Mouse (Mus musculus): ENCODE data around the gene Gnb2.

Gnb2 gene

DNA sequence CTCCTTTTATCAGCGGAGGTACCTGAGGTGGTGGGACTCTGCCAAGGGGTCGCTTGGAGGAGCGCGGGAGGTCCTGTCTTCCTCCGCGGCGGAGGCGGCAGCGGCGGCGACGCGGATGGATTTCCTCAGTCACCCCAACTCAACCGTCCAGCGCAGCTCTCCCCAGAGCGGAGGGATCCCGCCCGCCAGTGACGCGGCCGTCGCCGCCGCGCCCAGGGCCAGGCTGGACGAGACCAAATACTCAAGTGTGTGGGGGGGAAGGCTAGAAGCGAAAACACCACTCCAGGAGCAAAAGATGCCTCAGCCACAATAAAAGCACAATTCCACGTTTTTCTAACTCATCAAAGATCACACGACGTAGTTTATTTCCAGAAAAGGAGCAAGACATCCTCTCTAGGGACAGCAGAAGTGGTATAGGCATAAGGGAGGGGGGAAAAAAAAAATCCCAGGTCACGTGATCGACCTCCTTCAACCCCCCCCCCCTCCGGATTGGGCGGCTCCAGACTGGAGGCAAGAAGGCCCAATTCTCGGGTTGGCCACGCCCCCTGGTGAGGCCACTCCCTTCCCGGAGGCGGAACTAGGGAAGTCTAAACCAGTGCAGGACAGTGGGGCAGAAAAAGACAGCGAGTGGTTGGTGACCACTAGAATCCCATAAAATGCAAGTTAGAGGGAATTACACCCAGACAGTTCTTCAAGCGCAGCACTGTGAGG is at the start of gene Gnb2, which contains the start of gene Epo:
Gnb2 (minus strand) TSS at position 394 of the 711 bp plus-strand sequence.
Epo (minus strand) TSS at position 126 of the 711 bp plus-strand sequence.
- peak; percentile 96 to 97 for DNase-seq (ENCODE audit: low spot score in 2 of 2)

DNA sequence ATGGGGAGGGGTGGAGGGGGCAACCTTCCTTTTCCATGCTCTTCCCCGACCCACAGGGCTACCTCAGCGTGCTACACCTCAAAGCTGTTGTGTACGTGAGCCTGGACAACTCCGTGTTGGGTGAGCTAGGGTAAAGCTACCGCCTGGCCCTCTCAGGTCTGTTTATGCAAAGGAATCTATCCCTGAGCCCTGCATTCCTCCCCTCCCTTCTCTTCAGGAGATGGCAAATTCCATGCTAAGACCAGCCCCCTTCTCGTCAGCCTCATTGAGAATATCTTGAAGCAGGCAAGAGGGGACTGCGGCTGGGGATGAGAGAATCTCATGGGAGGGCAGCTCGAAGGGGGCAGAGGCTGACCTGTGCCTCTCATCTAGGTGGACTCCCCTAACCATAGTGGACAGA is 49.4 kb upstream of the Gnb2 start:
- DNase-seq (ENCODE audit: low spot score in 2 of 2) = no peak

DNA sequence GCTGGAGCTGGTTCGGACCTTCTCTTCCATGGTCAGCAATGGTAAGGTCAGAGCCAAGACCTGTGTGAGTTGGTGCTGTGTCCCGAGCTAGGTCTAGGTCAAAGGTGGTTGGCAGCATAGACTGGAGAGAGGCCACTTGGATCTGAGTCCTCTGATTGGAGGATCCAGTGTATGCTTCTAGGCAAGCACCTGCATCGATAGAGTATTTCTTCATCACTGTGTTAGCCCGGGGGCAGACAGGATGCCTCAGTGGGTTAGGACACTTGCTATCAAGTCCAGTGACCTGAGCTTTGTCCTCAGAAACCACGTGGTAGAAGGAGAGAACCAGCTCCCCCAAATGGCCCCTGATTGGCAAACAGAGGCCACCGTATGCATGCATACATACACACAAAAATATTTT is 46.9 kb upstream of the Gnb2 start:
- DNase-seq (ENCODE audit: low spot score in 2 of 2) = no peak

DNA sequence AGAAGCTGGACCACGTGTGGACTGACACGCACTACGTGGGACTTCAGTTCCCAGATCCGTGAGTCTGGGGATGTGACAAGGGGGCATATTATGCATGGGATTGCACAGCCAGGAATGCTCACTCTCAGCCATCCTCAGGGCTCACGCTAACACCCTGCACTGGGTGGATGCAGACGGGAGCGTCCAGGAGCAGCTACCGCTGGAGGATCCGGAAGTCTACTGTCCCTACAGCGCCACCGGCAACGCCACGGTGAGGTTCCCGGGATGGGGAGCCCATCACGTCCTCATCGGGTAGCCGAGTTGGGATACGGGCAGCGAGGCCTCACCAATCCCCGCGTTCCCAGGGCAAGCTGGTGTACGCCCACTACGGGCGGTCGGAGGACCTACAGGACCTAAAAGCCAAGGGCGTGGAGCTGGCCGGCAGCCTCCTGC is 41.2 kb upstream of the Gnb2 start:
- DNase-seq (ENCODE audit: low spot score in 2 of 2) = no peak

DNA sequence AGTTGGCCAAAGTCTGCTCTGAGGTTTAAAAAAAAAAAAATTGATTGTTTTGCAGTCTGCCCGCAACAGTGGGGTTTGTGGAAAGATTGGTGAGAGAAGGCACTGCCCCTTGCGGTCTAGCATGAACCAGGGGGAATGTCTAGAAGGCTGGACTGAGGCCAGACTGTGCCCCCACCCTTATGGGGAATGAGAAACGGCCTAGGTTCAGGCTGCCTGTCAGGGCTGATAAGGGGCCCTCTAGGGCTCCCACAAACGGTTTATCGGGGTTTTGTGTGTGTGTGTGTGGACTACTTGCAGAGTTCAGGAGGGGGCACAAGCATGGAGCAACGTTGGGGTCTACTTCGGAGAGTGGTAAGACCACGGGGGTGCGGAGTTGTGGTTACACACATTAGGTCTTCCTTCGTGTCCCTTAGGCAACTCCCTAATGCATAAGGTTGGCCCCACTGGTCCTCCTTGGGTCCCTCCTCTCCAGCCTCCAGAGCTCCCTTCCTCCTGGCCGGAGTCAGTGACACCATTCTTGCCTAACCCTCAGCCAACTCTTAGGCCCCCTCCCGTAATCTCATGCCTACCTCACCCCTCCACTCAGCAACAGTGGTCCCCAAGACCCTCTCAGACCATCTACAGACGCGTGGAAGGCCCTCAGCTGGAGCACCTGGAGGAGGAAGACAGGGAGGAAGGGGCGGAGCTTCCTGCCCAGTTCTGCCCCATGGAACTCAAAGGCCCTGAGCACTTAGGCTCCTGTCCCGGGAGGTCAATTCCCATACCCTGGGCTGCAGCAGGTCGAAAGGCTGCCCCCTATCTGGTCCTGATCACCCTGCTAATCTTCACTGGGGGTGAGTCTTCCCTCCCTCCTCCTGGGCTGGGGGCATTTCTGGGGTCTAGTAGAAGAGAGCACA is 37.6 kb upstream of the Gnb2 start:
- DNase-seq (ENCODE audit: low spot score in 2 of 2) = peak; percentile 43 to 45

DNA sequence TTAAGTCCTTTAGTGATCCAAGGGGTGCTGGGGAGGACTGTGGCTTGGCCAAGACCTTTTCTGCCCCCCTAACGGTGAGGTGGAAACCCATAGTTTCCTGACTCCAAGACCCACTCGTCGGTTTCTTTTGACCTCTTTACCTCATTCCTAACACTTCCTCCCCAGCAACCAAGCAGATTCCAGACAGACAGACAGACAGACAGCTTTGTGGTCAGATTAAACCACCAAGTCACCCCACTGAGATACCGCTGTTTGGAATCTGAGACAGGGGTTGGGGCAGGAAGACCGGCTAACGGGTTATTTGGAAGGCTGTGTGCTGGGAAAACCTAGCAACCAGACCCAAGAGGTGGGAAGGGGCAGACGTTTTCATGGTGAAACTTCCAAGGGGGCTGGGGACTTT is 36.9 kb upstream of the Gnb2 start:
- DNase-seq (ENCODE audit: low spot score in 2 of 2) = no peak

DNA sequence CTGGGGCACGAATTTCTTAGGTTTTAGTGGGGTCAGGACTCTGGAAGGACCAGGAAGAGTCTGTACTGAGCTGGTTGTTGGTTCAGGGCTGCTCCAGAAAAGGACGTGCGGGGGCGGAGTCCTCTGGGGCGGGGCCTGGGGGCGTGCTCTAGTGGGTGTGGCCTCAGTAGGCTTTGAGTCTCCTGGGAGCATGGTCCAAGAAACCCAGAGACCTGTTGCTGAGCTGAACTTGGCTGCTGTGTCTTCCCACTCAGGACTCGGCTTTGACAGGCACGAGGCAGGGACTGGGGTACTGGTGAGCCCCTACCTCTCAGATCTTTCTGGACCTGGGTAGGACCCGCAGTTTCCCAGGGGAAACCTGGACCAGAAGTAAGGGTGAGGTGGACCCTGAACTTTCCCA is 36.4 kb upstream of the Gnb2 start, which contains the start of gene Tfr2:
Tfr2 (plus strand) TSS at position 176 of the 400 bp plus-strand sequence.
- DNase-seq (ENCODE audit: low spot score in 2 of 2) = peak; percentile 71 to 74

DNA sequence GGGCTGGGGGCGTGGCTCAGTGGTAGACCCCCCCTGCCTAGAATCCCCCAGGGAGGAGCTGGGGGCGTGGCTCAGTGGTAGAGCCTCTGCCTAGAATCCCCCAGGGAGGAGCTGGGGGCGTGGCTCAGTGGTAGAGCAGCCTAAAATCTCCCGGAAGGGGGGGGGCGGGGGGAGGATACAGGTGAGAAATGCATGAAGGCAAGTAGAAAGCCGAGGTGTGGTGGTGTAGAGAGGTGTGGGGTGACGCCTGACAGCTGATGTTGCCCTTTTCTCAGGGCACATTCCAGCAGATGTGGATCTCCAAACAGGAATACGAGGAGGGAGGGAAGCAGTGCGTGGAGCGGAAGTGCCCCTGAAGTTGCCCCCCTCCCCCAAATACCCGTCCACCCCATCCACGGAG is 35.7 kb upstream of the Gnb2 start:
- no peak for DNase-seq (ENCODE audit: low spot score in 2 of 2)

DNA sequence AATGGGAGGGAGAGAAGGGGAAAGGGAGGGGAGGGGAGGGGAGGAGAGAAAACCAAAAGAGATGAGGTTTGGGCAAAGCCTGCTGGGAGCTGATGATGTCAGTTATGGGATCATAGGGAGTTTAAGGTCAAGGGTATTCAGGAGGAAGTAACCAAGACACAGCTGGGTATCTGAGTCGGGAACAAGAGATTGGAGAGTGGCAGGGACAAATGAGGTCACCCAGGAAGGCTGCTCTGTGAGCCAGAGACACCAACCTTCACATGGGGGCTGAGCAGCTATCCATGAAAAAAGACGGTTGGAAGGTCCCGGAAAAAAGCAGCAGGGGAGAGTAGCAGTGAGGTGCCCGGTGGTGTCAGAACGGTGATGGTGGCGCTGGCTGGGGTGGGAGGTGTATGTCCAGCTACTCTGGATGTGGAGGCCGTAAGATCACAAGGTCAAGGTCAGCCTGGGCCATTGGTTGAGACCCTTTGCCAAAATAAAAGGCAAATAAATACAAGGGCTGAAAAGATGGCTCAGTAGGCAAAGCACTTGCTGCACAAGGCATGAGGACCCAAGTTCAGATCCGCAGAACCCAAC is 35.0 kb upstream of the Gnb2 start:
- DNase-seq (ENCODE audit: low spot score in 2 of 2) = no peak

DNA sequence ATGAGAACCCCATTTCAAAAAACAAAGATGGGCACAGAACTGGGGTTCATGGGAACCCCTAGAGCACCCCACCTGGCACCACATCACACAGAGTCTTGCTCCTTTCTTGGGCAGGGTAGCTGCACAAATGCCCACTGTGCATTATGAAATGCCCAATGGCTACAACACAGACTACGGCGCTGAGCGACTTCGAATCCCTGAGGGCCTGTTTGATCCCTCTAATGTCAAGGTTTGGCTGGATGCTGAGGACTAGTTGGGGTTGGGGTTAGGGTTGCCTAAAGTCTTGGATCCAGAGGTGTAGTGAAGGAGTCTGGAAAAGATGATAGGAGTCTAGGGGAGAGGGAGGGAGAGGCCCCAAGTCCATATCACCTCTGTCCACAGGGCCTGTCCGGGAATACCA is 33.1 kb upstream of the Gnb2 start:
- DNase-seq (ENCODE audit: low spot score in 2 of 2) = no peak

DNA sequence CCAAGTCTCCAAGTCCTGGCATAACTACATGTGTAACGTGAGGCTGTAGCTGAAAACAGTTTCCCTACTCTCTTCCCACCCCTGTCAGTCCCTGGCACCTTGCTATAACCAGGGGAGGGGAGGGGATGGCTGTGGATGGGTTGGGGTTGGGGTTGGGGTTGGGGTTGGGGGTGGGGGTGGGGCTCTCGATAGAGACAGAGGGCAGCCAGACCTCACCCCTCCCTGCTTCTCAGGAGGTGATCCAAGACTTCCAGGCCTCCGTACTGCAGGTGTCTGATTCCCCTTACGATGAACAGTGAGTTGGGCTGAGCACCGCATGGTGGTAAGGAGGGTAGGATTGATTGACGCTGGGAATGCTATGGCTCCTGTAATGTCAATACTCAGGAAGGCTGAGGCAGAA is 32.4 kb upstream of the Gnb2 start:
- DNase-seq (ENCODE audit: low spot score in 2 of 2) = no peak

DNA sequence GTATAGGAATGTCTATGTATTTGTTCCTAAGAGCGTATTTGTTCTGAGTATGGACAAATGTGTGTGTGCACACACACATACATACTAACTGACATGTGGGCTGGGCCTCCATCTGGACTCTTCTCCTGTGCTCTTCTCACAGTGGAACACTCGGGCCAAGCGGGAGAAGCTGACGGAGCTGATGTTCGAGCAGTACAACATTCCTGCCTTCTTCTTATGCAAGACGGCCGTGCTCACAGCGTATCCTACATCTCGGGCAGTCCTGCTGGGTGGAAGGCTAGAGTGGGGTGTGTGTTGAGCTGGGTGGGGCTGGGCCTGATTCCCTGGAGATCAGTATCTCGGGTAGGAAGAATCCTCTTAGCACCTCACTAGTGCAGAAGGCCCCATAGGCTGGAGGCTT is 29.7 kb upstream of the Gnb2 start:
- no peak for DNase-seq (ENCODE audit: low spot score in 2 of 2)

DNA sequence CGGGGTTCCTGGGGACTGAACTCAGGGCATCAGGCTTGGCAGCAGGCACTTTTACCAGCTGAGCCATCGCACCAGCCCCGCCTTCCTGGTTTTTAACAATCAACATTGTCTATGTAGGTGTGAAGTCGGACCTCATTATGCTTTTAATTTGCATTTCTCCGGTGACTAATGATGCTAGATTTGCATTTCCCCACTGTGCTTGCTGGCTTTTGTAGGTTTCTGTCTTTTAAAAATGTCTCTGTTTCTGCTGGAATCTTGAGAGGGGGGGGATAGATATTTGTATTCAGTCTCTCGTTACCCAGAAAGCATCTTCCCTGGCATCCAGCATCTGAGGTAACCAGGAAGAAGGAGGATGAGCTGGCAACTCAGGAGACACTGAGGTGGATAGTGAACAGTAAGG is 28.2 kb upstream of the Gnb2 start:
- DNase-seq (ENCODE audit: low spot score in 2 of 2) = no peak

DNA sequence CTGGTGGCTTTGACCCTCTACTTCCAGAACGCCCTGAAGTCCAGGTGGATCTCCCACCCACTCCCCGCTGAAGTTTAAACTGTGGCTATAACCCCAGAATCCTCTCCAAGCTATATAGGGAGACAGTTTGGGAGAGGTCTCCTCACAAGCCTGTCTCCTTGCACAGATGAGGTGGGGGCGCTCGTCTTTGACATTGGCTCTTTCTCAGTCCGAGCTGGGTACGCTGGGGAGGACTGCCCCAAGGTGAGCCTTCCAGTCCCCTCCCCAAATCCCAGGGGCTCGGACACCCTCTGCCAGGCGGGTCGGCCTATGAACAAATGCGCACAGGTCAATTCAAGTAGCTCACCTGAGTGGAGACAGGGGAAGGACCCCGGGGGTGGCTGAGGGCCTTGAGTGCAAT is 20.6 kb upstream of the Gnb2 start:
- no peak for DNase-seq (ENCODE audit: low spot score in 2 of 2)

DNA sequence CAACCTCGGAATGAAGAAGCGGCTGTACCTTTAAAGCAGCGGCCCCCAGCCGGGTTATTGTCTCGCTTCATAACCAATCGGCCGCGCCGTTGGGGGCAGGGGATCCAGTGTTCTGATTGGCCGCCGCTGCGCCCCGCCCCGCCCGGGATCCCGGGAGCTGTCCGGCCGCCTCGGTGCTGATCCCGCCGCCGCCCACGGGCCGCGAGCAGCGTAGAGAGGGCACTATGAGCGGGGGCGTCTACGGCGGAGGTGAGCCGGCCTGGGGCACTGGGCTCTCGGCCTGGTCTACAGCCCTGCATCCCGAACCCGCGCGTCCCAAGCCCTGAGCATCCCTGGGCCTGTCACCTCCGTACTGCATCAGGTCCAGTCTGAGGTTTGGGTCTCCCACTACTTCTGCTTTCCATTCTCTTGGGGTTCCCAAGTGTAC is 20.1 kb upstream of the Gnb2 start, which contains the start of gene Actl6b:
Actl6b (plus strand) TSS at position 107 of the 427 bp plus-strand sequence.
- peak in 1 of 2 experiments; percentile 52 for DNase-seq (ENCODE audit: low spot score in 2 of 2)

DNA sequence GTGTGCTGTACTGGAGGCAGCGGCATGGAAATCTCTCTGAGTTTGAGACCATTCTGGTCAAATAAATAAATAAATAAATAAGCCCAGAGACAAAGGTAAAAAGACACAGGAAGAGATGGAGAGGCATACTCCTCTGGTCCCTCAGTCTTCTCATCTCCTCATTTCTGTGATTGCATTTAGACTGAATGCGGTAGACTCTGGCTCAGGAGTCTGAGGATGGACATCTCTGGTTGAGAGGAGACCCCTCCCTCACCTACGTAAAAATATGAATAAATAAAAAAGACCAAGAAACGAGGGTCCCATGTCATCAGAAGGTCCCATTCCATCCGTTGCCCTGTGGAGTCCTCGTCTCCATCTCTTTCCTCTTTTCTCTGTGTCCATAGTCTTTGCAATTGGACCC is 19.7 kb upstream of the Gnb2 start:
- DNase-seq (ENCODE audit: low spot score in 2 of 2) = no peak

DNA sequence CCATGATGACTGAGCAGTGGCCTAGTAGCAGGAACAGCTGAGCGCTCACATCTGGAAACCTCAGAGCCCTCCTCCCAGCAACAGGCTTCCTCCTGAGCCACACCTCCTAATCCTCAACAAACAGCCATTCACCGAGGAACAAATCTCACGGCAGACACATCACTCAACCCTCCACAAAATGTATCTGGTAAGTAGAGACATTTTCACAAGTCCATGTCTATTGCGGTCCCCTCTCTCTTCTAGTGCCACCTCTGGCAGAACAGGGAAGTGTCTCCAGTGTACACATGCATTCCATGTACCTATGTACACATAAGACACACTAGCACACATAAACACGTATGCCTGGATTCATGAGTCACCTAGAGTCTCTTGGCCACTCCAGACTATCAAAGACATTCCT is 17.8 kb upstream of the Gnb2 start:
- no peak for DNase-seq (ENCODE audit: low spot score in 2 of 2)

DNA sequence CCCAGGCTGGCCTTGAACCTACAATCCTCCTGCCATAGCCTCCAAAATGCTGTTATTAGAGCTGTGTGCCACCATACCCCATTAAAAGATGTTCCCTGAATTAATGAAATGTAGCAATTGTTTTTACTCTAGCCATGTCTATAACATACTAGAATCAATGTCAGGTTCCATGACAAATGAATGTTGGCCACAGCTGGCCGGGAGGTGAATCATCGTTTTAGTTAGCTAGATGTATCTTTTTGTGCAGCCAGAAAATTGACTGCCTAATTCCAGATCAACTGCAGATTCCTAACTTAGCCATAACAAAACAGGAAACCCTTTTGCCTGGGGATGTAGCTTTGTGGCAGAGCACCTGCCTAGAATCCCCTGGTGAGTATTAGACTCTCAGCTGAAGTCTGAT is 16.5 kb upstream of the Gnb2 start:
- no peak for DNase-seq (ENCODE audit: low spot score in 2 of 2)

DNA sequence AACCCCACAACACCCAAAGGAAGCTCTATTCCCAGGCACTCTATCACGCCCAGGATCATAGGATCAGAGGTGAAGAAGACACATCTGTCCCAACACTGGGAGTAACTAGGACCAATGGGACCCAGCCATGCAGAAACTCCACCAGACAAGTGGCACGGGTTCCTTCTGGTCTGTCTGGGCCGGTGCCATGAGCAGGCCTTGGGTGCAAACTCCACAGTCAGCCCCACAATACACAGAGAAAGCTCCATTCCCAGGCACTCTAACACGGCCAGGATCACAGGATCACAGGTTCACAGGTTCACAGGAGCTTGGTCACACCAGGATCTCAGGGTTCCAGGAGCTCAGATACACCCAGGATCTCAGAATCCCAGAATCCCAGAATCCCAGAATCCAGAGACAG is 12.3 kb upstream of the Gnb2 start:
- DNase-seq (ENCODE audit: low spot score in 2 of 2) = no peak

DNA sequence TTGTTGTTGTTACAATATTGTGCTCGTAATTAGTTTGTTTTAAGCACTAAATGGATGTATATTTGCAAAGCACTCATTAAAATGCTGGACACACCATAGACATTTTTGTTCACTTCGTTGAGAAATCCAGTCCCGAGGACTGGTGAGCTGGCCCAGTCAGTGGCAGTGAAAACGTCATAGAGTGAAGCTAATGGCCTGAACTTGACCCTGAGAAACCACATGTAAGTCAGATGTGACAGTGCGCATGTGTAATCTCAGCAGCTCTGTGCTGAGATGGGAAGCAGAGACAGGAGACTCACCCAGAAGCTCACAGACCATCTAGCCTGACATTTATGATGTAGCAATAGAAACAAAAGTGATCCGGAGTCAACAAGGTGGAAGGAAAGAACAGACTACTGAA is 11.6 kb upstream of the Gnb2 start:
- no peak for DNase-seq (ENCODE audit: low spot score in 2 of 2)

DNA sequence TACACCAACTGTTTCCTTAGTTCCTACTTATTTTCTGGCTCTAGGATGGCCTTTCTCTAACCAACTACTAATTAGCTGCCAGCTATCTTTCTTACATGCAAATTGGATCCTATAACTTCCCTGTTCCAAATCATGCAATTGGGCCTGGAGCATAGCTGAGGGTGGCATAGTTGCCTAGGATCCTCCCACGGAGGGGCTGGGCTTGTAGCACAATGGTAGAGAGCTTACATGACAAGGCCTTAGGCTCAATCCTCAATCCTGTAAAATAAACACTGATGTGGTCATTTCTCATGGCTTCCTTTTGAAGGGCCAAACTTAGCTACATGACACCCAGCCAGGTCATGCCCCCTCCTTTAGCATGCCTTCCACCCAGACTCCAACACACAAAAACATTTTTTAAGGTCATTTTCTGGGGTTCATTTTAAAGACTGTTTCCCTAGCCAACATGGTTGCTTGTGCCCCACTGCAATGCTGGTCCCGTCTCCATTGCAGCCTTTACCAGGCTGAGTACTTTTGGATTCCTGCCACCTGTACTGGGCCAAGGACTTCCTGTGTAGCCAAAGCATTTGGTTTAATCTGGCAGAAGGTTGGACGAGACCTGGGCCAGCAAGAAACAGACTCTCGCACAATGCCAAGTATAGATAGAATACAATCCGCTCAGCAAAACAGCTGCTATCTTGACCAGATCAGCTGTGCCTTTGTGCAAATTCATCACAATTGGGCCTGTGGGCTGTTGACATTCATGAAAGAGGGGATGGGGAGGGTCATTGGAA is 8.6 kb upstream of the Gnb2 start:
- DNase-seq (ENCODE audit: low spot score in 2 of 2) = no peak

DNA sequence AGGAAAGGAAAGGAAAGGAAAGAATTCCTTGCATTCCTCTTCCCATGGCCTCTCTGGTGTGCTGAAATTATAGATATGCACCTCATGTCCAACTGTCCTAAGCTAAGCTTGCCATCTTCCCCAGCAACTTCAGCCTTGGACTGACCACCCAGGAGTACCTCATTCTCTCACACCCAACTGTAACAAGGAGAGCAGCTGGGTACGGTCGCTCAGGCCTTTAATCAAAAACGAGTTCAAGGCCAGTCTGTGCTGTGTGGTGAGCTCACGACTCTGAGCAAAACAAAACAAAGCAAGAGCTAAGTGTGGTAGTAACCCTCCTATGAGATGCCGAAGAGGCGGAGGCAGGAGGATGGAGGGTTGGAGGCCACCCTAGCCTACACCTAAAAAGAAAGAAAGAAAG is 7.7 kb upstream of the Gnb2 start:
- DNase-seq (ENCODE audit: low spot score in 2 of 2) = no peak
